Mouse (Mus musculus): ENCODE data around the gene Ptprk. TPM values are rescaled to one million over a fixed set of nuclear protein-coding genes. Genes with fewer than 3 reads are reported as not detected.

Ptprk gene
- polyA plus RNA-seq, 1 experiment from 2014 or later = 45.2 TPM

DNA sequence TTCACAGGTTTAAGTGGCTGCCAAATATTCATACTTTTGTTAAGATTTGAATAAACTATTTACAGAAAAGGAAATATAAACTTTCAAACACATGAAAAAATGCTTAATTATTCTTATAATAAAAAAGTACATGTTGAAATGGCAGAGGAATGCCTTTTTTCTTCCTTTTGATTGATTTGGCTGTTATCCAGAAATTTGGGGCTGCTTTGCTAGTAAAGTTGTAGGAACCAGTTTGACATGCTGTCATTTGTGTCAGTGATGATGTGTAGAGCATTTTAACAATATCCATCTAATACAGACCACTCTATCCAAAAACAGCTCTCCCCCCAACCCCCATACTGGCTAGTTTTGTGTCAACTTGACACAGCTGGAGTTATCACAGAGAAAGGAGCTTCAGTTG is 86.7 kb downstream of the Ptprk start:
- Histone ChIP-seq H3K27me3 (ENCODE audit: control insufficient read depth, insufficient read depth, low read length) (no peaks in the 10 kb centered on the region), H3K4me1 (ENCODE audit: control insufficient read depth, insufficient read depth, low read length) (peaks cover 20% of the 10 kb centered on the region), H3K9ac (ENCODE audit: low read length) (no peak overlapping the region), H3K27ac (ENCODE audit: low read length) (no peak overlapping the region), H3K9me3 (replicated peaks; ENCODE audit: control insufficient read depth, low read length) (peaks cover 4% of the 10 kb centered on the region; the same call in 1 of the 2 replicates), H3K4me2 (ENCODE audit: low read depth, low read length) (no peak overlapping the region), H3K36me3 (ENCODE audit: control insufficient read depth, insufficient read depth, low read length) (no peaks in the 10 kb centered on the region), H3K4me3 (replicated peaks; ENCODE audit: low read length) (no peak overlapping the region)
- ATAC-seq (ENCODE audit: insufficient read depth, low FRiP score) = no peak

DNA sequence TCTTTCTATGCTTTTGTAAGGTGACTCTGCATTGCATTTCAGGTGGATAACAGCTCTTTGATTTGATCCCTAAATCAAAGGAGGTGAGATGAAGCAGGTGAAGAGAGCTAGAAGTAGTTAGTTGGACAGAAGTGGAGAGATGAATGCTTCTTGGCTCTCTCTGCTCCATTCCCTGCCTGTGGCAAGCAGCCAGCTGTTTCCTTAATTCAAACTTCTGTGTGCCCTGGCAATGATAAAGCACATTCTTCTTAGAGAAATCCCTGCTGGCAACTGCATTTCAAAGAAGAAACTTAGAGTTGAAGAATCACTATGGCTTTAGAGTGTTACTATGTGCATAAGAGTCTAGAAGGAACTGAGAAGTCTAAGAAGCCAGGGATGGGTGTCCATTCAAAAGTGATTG is 89.6 kb downstream of the Ptprk start:
- peak; percentile 53; the same call in 1 of the 2 replicates for ATAC-seq (ENCODE audit: insufficient read depth, low FRiP score)
- no peaks in the 10 kb centered on the region for H3K9me3 ChIP-seq (replicated peaks; ENCODE audit: control insufficient read depth, low read length)
- H3K4me1 ChIP-seq (ENCODE audit: control insufficient read depth, insufficient read depth, low read length) = peaks cover 22% of the 10 kb centered on the region
- no peak overlapping the region for H3K4me2 ChIP-seq (ENCODE audit: low read depth, low read length)
- H3K9ac ChIP-seq (ENCODE audit: low read length) = no peak overlapping the region
- no peaks in the 10 kb centered on the region for H3K27me3 ChIP-seq (ENCODE audit: control insufficient read depth, insufficient read depth, low read length)
- no peak overlapping the region for H3K4me3 ChIP-seq (replicated peaks; ENCODE audit: low read length)
- peak overlapping the region; percentile 55; the same call in 1 of the 2 replicates for H3K27ac ChIP-seq (ENCODE audit: low read length)
- H3K36me3 ChIP-seq (ENCODE audit: control insufficient read depth, insufficient read depth, low read length) = no peaks in the 10 kb centered on the region

DNA sequence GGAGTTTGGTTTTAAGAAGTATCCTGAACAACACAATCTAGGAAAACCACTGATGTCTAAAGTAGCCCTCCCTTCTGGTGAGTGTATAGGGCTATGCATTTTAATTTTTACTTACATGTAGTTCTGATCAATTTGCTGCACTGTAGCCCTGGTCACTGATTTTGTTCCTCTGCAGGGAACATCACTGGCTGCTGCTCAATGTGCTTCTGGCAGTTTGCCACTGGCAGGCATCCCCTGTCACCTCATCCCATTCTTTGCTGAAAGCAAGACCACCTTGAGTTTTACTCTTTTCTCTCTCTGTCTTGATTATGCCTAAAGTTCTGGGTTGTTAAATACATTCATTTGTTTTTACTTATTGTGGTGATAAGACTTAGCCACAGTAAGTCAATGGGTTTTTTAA is 90.1 kb downstream of the Ptprk start:
- no peak for ATAC-seq (ENCODE audit: insufficient read depth, low FRiP score)
- Histone ChIP-seq H3K9ac (ENCODE audit: low read length) (no peak overlapping the region), H3K4me3 (replicated peaks; ENCODE audit: low read length) (no peak overlapping the region), H3K9me3 (replicated peaks; ENCODE audit: control insufficient read depth, low read length) (no peaks in the 10 kb centered on the region), H3K4me1 (ENCODE audit: control insufficient read depth, insufficient read depth, low read length) (peaks cover 22% of the 10 kb centered on the region), H3K27me3 (ENCODE audit: control insufficient read depth, insufficient read depth, low read length) (no peaks in the 10 kb centered on the region), H3K36me3 (ENCODE audit: control insufficient read depth, insufficient read depth, low read length) (no peaks in the 10 kb centered on the region), H3K27ac (ENCODE audit: low read length) (peak overlapping the region; percentile 55; the same call in 1 of the 2 replicates), H3K4me2 (ENCODE audit: low read depth, low read length) (no peak overlapping the region; the same call in 1 of the 2 replicates)

DNA sequence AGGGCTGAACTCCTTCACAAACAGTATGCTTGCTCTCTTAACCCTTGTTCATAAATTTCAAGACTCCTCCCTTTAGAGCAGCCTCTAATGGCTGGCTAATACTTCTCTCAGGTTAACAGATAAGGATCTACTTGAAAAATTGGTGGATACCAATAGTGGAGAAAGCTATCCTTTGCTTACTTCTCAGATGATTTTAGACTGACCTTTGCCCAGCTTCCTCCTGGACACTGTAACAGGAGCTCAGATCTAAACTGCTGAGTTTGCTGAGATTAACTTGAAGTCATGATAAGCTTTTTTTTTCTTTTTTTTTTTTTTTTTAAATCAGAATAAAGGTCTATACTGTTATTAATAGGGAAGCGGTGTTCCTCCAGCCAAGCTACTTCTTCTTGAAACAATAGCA is 92.0 kb downstream of the Ptprk start:
- Histone ChIP-seq H3K9me3 (replicated peaks; ENCODE audit: control insufficient read depth, low read length) (no peaks in the 10 kb centered on the region), H3K36me3 (ENCODE audit: control insufficient read depth, insufficient read depth, low read length) (no peaks in the 10 kb centered on the region), H3K9ac (ENCODE audit: low read length) (no peak overlapping the region), H3K27ac (ENCODE audit: low read length) (no peak overlapping the region), H3K4me1 (ENCODE audit: control insufficient read depth, insufficient read depth, low read length) (peaks cover 20% of the 10 kb centered on the region), H3K4me2 (ENCODE audit: low read depth, low read length) (no peak overlapping the region), H3K27me3 (ENCODE audit: control insufficient read depth, insufficient read depth, low read length) (no peaks in the 10 kb centered on the region), H3K4me3 (replicated peaks; ENCODE audit: low read length) (no peak overlapping the region)
- ATAC-seq (ENCODE audit: insufficient read depth, low FRiP score) = no peak
- WGBS = 69% methylated on average over 1 of the region's 1 CpGs

DNA sequence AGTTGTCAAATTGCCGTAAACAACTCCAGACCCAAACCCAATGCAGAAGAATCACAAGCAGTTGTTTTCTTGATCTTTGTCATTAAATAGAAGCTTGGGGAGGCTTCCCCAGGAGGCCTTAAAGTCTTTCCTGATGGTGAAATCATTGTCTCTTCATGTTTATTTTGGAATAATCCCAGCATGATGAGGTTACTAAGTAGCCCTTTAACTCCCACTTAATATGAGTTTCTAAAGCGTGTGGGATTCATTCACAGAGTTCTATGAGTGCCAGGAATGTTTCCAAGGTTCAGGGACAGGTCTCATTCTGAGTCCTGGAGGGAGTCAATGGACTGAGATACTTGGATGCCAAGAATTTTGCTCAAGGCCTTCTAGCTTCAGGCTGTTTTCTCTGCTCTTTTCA is 92.5 kb downstream of the Ptprk start:
- 47% methylated on average over 2 of the region's 2 CpGs for WGBS
- H3K4me1 ChIP-seq (ENCODE audit: control insufficient read depth, insufficient read depth, low read length) = peaks cover 20% of the 10 kb centered on the region
- no peaks in the 10 kb centered on the region for H3K36me3 ChIP-seq (ENCODE audit: control insufficient read depth, insufficient read depth, low read length)
- H3K9me3 ChIP-seq (replicated peaks; ENCODE audit: control insufficient read depth, low read length) = no peaks in the 10 kb centered on the region
- H3K4me2 ChIP-seq (ENCODE audit: low read depth, low read length) = no peak overlapping the region
- no peak for ATAC-seq (ENCODE audit: insufficient read depth, low FRiP score)
- no peak overlapping the region for H3K4me3 ChIP-seq (replicated peaks; ENCODE audit: low read length)
- no peak overlapping the region for H3K27ac ChIP-seq (ENCODE audit: low read length)
- H3K27me3 ChIP-seq (ENCODE audit: control insufficient read depth, insufficient read depth, low read length) = no peaks in the 10 kb centered on the region
- no peak overlapping the region for H3K9ac ChIP-seq (ENCODE audit: low read length)

DNA sequence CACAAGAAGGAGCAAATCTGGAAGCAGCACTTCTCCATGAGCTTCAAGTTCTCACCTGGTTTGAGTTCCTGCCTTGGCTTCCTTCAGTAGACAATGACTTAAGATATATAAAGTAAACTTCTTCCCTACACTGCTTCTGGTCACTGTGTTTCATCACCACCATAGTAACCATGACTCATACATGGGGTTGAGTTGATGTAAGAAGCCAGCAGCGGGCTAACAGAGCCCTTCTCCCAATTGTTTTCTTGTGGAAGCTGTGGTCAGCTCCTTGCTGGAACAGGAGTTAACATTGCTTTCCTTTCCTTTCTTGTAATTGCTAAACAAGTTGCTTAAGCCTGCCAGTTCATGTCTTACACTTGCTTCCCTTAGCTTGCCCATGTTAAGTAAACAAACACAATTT is 96.6 kb downstream of the Ptprk start:
- Histone ChIP-seq H3K9ac (ENCODE audit: low read length) (no peak overlapping the region), H3K9me3 (replicated peaks; ENCODE audit: control insufficient read depth, low read length) (no peaks in the 10 kb centered on the region), H3K4me2 (ENCODE audit: low read depth, low read length) (no peak overlapping the region), H3K27me3 (ENCODE audit: control insufficient read depth, insufficient read depth, low read length) (no peaks in the 10 kb centered on the region), H3K4me3 (replicated peaks; ENCODE audit: low read length) (no peak overlapping the region), H3K36me3 (ENCODE audit: control insufficient read depth, insufficient read depth, low read length) (no peaks in the 10 kb centered on the region), H3K27ac (ENCODE audit: low read length) (no peak overlapping the region), H3K4me1 (ENCODE audit: control insufficient read depth, insufficient read depth, low read length) (0 out of 2 replicates have a peak, but pooled peaks cover 2% of the 10 kb centered on the region)
- ATAC-seq (ENCODE audit: insufficient read depth, low FRiP score) = no peak
- WGBS = 84% methylated on average over 1 of the region's 1 CpGs

DNA sequence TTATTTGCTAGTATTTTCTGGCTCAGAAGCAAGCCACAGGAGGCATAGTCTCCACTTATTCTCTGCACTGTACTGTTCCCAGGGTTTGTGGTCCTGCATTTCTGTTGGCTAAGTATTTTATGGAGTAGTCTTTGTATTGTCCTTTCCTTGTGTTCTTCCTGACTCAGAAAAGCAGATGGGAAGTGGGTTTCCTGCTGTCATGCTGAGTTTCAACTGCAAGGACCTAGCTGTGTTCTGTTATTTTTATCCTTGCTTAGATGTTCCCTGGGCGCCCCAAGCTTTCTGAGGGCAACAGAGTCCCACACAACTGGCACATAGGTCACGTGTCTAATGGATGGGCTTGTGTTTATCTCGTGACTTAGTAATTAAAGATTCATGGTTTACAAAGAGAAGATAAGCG is 104.3 kb downstream of the Ptprk start:
- Histone ChIP-seq H3K9me3 (replicated peaks; ENCODE audit: control insufficient read depth, low read length) (no peaks in the 10 kb centered on the region), H3K36me3 (ENCODE audit: control insufficient read depth, insufficient read depth, low read length) (no peaks in the 10 kb centered on the region), H3K4me1 (ENCODE audit: control insufficient read depth, insufficient read depth, low read length) (peaks cover 2% of the 10 kb centered on the region; the same call in 1 of the 2 replicates), H3K27me3 (ENCODE audit: control insufficient read depth, insufficient read depth, low read length) (no peaks in the 10 kb centered on the region), H3K27ac (ENCODE audit: low read length) (no peak overlapping the region), H3K4me3 (replicated peaks; ENCODE audit: low read length) (no peak overlapping the region), H3K4me2 (ENCODE audit: low read depth, low read length) (no peak overlapping the region), H3K9ac (ENCODE audit: low read length) (no peak overlapping the region)
- no peak for ATAC-seq (ENCODE audit: insufficient read depth, low FRiP score)
- 74% methylated on average over 4 of the region's 4 CpGs for WGBS

DNA sequence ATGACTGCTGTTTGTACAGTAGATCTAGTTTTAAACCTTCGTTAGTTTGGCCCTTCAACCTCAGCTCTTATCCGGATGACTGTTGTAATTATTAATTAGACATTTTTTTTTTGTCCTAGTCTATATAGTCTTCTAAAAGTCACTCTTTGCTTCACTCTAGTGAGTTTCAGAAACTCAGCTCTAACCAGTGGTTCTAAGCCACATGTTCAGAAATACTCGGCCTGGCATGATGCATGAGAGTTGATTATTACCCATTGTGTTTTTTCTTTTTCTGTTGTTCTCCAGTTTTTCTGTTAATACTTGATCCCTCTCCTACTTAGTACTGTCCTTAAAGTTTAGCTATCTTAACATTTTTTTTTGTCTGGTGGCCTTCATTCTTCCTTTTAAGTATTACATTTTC is 107.5 kb downstream of the Ptprk start:
- ATAC-seq (ENCODE audit: insufficient read depth, low FRiP score) = no peak
- Histone ChIP-seq H3K9ac (ENCODE audit: low read length) (no peak overlapping the region), H3K4me1 (ENCODE audit: control insufficient read depth, insufficient read depth, low read length) (peaks cover 2% of the 10 kb centered on the region), H3K4me2 (ENCODE audit: low read depth, low read length) (no peak overlapping the region), H3K9me3 (replicated peaks; ENCODE audit: control insufficient read depth, low read length) (no peaks in the 10 kb centered on the region), H3K36me3 (ENCODE audit: control insufficient read depth, insufficient read depth, low read length) (no peaks in the 10 kb centered on the region), H3K27ac (ENCODE audit: low read length) (no peak overlapping the region), H3K4me3 (replicated peaks; ENCODE audit: low read length) (no peak overlapping the region), H3K27me3 (ENCODE audit: control insufficient read depth, insufficient read depth, low read length) (no peaks in the 10 kb centered on the region)
- 81% methylated on average over 3 of the region's 3 CpGs for WGBS

DNA sequence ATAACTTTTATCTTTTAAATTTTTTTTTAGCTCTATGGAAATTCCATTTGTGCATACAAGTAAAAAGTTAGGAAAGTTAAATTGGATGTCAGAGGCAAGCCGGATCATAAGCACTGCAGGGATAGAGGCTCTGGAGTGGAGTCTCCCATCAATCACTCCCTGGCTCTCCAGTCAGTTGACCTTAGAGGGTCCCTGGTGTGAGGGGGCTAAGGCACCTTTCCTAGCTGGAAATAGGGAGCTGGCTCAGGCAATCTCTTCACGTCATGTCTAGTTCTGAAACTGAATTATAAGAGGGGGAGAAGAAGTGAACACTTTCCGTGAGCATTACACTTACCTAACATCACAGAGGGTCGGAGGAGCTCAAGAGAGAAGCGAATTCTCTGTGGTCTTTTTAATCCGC is 110.1 kb downstream of the Ptprk start:
- Histone ChIP-seq H3K9ac (ENCODE audit: low read length) (no peak overlapping the region), H3K4me3 (replicated peaks; ENCODE audit: low read length) (no peak overlapping the region), H3K36me3 (ENCODE audit: control insufficient read depth, insufficient read depth, low read length) (no peaks in the 10 kb centered on the region), H3K4me2 (ENCODE audit: low read depth, low read length) (no peak overlapping the region), H3K9me3 (replicated peaks; ENCODE audit: control insufficient read depth, low read length) (no peaks in the 10 kb centered on the region), H3K4me1 (ENCODE audit: control insufficient read depth, insufficient read depth, low read length) (no peaks in the 10 kb centered on the region; the same call in 1 of the 2 replicates), H3K27me3 (ENCODE audit: control insufficient read depth, insufficient read depth, low read length) (no peaks in the 10 kb centered on the region), H3K27ac (ENCODE audit: low read length) (no peak overlapping the region)
- no peak for ATAC-seq (ENCODE audit: insufficient read depth, low FRiP score)
- 51% methylated on average over 6 of the region's 6 CpGs for WGBS

DNA sequence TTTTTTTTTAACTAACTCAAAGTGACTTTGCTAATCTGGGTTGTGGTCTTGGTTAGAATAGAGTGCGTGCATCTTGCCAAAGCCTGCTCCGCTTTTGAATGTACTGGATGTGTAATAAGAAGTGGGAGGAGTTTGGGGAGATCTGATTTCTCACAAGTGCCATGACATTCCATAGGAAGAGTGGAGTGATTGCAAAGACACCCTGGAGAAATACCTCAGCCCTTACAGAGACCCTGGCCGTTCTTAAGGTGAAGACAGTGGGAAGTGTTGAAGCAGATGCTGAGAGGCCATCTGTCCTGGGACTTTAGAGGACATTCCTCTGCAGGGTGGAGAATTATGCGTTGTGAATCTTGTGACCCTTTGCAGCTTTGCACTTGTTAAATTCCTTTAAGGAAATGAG is 110.7 kb downstream of the Ptprk start:
- Histone ChIP-seq H3K9me3 (replicated peaks; ENCODE audit: control insufficient read depth, low read length) (no peaks in the 10 kb centered on the region), H3K27me3 (ENCODE audit: control insufficient read depth, insufficient read depth, low read length) (no peaks in the 10 kb centered on the region), H3K27ac (ENCODE audit: low read length) (no peak overlapping the region), H3K36me3 (ENCODE audit: control insufficient read depth, insufficient read depth, low read length) (no peaks in the 10 kb centered on the region), H3K4me3 (replicated peaks; ENCODE audit: low read length) (no peak overlapping the region), H3K4me2 (ENCODE audit: low read depth, low read length) (no peak overlapping the region), H3K9ac (ENCODE audit: low read length) (no peak overlapping the region), H3K4me1 (ENCODE audit: control insufficient read depth, insufficient read depth, low read length) (no peaks in the 10 kb centered on the region; the same call in 1 of the 2 replicates)
- WGBS = 51% methylated on average over 4 of the region's 4 CpGs
- ATAC-seq (ENCODE audit: insufficient read depth, low FRiP score) = no peak
